Mouse (Mus musculus): ENCODE data around the gene Hspa12b.

- TF ChIP-seq CTCF (conservative IDR thresholded peaks at IDR 0.05; ENCODE audit: insufficient read depth, insufficient read length, low read depth, low read length) (no peak), POLR2A (IDR thresholded peaks at IDR 0.05; ENCODE audit: low read depth, low read length) (no peak)
These were observed 18.5 kb downstream of the Hspa12b start for GRCm38 (mm10) chr2:131145536-131145935.

Data from kidney, adult 2 months (tissue).